Mouse (Mus musculus): ENCODE measurements at regions not wholly inside any gene's neighbourhood (a gene's known extent, or its start where the extent isn't known, plus 50 kb on each side); places are given as distances from the start of the nearest gene placed in this dataset.
A peak's percentile ranks its signal among the peaks of the same experiment; 100 is the strongest.

GRCm38 (mm10) chr15:7459992-7460820, 62.0 kb upstream of the Egflam start:
- Histone ChIP-seq H3K4me3 (ENCODE audit: low read depth, low read length) (no peak overlapping the region), H3K9me3 (ENCODE audit: control insufficient read depth, low read length) (no peaks in the 10 kb centered on the region), H3K4me1 (ENCODE audit: control insufficient read depth, insufficient read depth, low read length) (no peaks in the 10 kb centered on the region), H3K36me3 (ENCODE audit: control insufficient read depth, insufficient read depth, low read length) (no peaks in the 10 kb centered on the region), H3K4me2 (no peak overlapping the region), H3K27me3 (ENCODE audit: control insufficient read depth, insufficient read depth, low read length) (no peaks in the 10 kb centered on the region), H3K27ac (ENCODE audit: low read depth, low read length) (no peak overlapping the region), H3K9ac (ENCODE audit: low read length) (no peak overlapping the region)
- peak; percentile 70 for ATAC-seq (ENCODE audit: low FRiP score)
- 35% methylated on average over 9 of the region's 9 CpGs for WGBS
- peak; percentile 90 for DNase-seq (ENCODE audit: low spot score, missing footprints)

DNA sequence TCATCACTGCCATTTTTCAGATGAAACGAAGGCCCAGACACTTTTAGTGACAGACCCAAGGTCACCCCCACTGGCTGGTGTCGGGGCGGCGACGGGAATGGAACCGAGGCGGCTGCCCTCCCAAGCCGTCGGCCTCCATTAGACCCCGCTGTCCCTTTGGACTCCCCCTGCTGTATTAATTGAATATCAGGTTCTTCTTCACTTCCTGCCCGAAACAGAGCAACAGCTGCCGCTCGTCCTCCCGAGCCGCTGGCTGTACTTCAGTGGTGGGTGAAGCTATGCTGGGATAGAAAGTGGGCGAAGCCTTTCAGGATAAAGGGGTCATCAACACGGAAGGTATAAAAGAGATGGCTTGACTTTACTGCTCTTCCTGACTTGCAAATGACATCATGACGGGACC, 64.4 kb upstream of the Egflam start:
- DNase-seq (ENCODE audit: low spot score, missing footprints) (no peak), ATAC-seq (ENCODE audit: low FRiP score) (no peak)
- Histone ChIP-seq H3K9me3 (ENCODE audit: control insufficient read depth, low read length) (no peaks in the 10 kb centered on the region), H3K4me3 (ENCODE audit: low read depth, low read length) (no peak overlapping the region), H3K4me1 (ENCODE audit: control insufficient read depth, insufficient read depth, low read length) (no peaks in the 10 kb centered on the region), H3K27ac (ENCODE audit: low read depth, low read length) (no peak overlapping the region), H3K27me3 (ENCODE audit: control insufficient read depth, insufficient read depth, low read length) (no peaks in the 10 kb centered on the region), H3K36me3 (ENCODE audit: control insufficient read depth, insufficient read depth, low read length) (no peaks in the 10 kb centered on the region), H3K4me2 (no peak overlapping the region), H3K9ac (ENCODE audit: low read length) (no peak overlapping the region)
- WGBS: 85% methylated on average over 18 of the region's 18 CpGs

DNA sequence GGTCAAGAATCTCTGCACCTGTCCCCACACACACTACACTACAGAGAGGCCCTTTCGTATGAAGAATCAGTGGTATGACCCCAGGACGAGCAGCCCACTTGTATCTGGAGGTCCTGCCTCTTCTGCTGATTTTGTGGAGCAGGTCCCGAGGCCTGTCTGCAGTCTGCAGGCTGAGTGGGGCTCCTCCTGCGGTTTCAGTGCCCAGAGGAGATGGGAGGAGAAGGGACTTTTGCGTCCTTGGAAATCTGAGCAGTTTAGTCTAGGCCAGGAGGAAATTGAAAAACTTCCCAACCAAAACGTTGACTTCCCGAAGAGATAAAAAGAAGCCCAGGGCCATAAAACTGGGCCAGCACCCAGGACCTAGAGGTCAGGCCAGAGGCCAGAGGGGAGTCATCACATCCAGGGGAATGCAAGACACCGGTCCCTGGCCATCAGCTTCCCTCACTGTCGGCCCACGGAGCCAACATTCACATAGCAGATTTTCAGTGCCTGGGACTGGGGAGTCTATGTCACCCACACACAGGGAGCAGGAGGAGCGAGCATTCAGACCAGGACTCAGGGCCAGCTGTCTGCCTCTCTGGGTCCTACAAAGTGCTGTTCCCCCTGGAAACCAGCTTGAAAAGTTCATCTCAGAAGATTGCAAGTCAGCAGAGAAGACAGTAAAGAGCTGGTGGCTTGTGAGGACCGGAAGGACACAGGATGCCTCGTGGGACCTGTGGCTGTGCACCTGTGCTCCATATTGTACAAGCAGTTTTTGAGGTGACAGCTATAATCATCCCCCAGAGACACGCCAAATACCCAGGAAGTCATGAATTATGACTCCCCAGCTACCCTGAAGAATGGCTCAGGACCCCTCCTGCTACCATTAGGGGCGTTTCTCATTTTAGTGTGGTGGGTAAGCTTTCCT, 65.5 kb upstream of the Egflam start:
- Histone ChIP-seq H3K9ac (ENCODE audit: low read length) (no peak overlapping the region), H3K4me3 (ENCODE audit: low read depth, low read length) (no peak overlapping the region), H3K27me3 (ENCODE audit: control insufficient read depth, insufficient read depth, low read length) (no peaks in the 10 kb centered on the region)

GRCm38 (mm10) chr15:7480211-7480610, 82.0 kb upstream of the Egflam start:
- H3K27me3 ChIP-seq (ENCODE audit: control insufficient read depth, insufficient read depth, low read length): 0 out of 2 replicates have a peak, but pooled peaks cover 2% of the 10 kb centered on the region
- no peak overlapping the region for H3K9ac ChIP-seq (ENCODE audit: low read length)
- no peaks in the 10 kb centered on the region for H3K9me3 ChIP-seq (ENCODE audit: control insufficient read depth, low read length)
- H3K36me3 ChIP-seq (ENCODE audit: control insufficient read depth, insufficient read depth, low read length): no peaks in the 10 kb centered on the region
- DNase-seq (ENCODE audit: low spot score, missing footprints): no peak
- no peak overlapping the region for H3K4me3 ChIP-seq (ENCODE audit: low read depth, low read length)
- H3K27ac ChIP-seq (ENCODE audit: low read depth, low read length): no peak overlapping the region
- H3K4me2 ChIP-seq: no peak overlapping the region
- H3K4me1 ChIP-seq (ENCODE audit: control insufficient read depth, insufficient read depth, low read length): no peaks in the 10 kb centered on the region
- 15% methylated on average over 11 of the region's 11 CpGs for WGBS
- no peak for ATAC-seq (ENCODE audit: low FRiP score)

More for the DNA sequence above, 65.5 kb upstream of the Egflam start:
- no peak overlapping the region for H3K4me2 ChIP-seq
- WGBS: 86% methylated on average over 15 of the region's 15 CpGs
- H3K9me3 ChIP-seq (ENCODE audit: control insufficient read depth, low read length): no peaks in the 10 kb centered on the region
- H3K27ac ChIP-seq (ENCODE audit: low read depth, low read length): no peak overlapping the region
- ATAC-seq (ENCODE audit: low FRiP score) (no peak), DNase-seq (ENCODE audit: low spot score, missing footprints) (no peak)
- no peaks in the 10 kb centered on the region for H3K4me1 ChIP-seq (ENCODE audit: control insufficient read depth, insufficient read depth, low read length)
- no peaks in the 10 kb centered on the region for H3K36me3 ChIP-seq (ENCODE audit: control insufficient read depth, insufficient read depth, low read length)

- H3K4me2 ChIP-seq: no peak overlapping the region
- H3K27ac ChIP-seq (ENCODE audit: low read depth, low read length): no peak overlapping the region
- 50% methylated on average over 5 of the region's 5 CpGs for WGBS
- H3K4me3 ChIP-seq (ENCODE audit: low read depth, low read length): no peak overlapping the region
- ATAC-seq (ENCODE audit: low FRiP score) (no peak), DNase-seq (ENCODE audit: low spot score, missing footprints) (no peak)
- no peaks in the 10 kb centered on the region for H3K4me1 ChIP-seq (ENCODE audit: control insufficient read depth, insufficient read depth, low read length)
- no peaks in the 10 kb centered on the region for H3K9me3 ChIP-seq (ENCODE audit: control insufficient read depth, low read length)
- no peak overlapping the region for H3K9ac ChIP-seq (ENCODE audit: low read length)
- no peaks in the 10 kb centered on the region for H3K36me3 ChIP-seq (ENCODE audit: control insufficient read depth, insufficient read depth, low read length)
- 0 out of 2 replicates have a peak, but pooled peaks cover 2% of the 10 kb centered on the region for H3K27me3 ChIP-seq (ENCODE audit: control insufficient read depth, insufficient read depth, low read length)
Measured at GRCm38 (mm10) chr15:7480792-7481210, 82.6 kb upstream of the Egflam start.

DNA sequence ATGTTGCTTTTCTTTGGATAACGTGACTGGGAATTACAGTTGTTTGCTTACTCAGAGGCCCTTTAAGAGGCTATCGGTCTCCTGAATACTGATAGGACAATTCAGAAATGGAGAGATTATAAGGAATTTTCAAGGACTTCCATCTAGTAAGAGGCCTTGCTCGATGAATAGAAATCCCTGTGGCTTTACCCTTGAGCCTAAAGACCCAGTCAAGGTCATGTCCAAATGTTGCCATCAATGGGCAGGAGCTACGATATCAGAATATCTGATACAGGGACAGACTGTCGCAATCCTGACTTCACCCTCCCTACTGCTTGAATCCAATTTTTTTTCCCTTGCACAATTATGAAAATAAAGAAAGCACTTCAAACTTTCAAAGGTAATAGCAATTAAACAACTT, 85.5 kb upstream of the Egflam start:
- Histone ChIP-seq H3K9me3 (ENCODE audit: control insufficient read depth, low read length) (no peaks in the 10 kb centered on the region), H3K4me2 (no peak overlapping the region), H3K36me3 (ENCODE audit: control insufficient read depth, insufficient read depth, low read length) (no peaks in the 10 kb centered on the region), H3K27ac (ENCODE audit: low read depth, low read length) (no peak overlapping the region), H3K4me3 (ENCODE audit: low read depth, low read length) (no peak overlapping the region), H3K4me1 (ENCODE audit: control insufficient read depth, insufficient read depth, low read length) (no peaks in the 10 kb centered on the region), H3K27me3 (ENCODE audit: control insufficient read depth, insufficient read depth, low read length) (0 out of 2 replicates have a peak, but pooled peaks cover under 1% of the 10 kb centered on the region), H3K9ac (ENCODE audit: low read length) (no peak overlapping the region)
- ATAC-seq (ENCODE audit: low FRiP score) (no peak), DNase-seq (ENCODE audit: low spot score, missing footprints) (no peak)
- 79% methylated on average over 5 of the region's 5 CpGs for WGBS

GRCm38 (mm10) chr15:7491091-7491490, 92.9 kb upstream of the Egflam start:
- ATAC-seq (ENCODE audit: low FRiP score): no peak
- no peak overlapping the region for H3K4me2 ChIP-seq
- H3K9me3 ChIP-seq (ENCODE audit: control insufficient read depth, low read length): no peaks in the 10 kb centered on the region
- no peak for DNase-seq (ENCODE audit: low spot score, missing footprints)
- H3K9ac ChIP-seq (ENCODE audit: low read length): no peak overlapping the region
- no peak overlapping the region for H3K4me3 ChIP-seq (ENCODE audit: low read depth, low read length)
- peaks cover 5% of the 10 kb centered on the region; the same call in 1 of the 2 replicates for H3K4me1 ChIP-seq (ENCODE audit: control insufficient read depth, insufficient read depth, low read length)
- no peaks in the 10 kb centered on the region for H3K36me3 ChIP-seq (ENCODE audit: control insufficient read depth, insufficient read depth, low read length)
- 88% methylated on average over 7 of the region's 7 CpGs for WGBS
- H3K27ac ChIP-seq (ENCODE audit: low read depth, low read length): no peak overlapping the region
- H3K27me3 ChIP-seq (ENCODE audit: control insufficient read depth, insufficient read depth, low read length): no peaks in the 10 kb centered on the region

- DNase-seq (ENCODE audit: low spot score, missing footprints) (no peak), ATAC-seq (ENCODE audit: low FRiP score) (no peak)
- no peaks in the 10 kb centered on the region for H3K27me3 ChIP-seq (ENCODE audit: control insufficient read depth, insufficient read depth, low read length)
- no peaks in the 10 kb centered on the region for H3K9me3 ChIP-seq (ENCODE audit: control insufficient read depth, low read length)
- H3K4me3 ChIP-seq (ENCODE audit: low read depth, low read length): no peak overlapping the region
- H3K36me3 ChIP-seq (ENCODE audit: control insufficient read depth, insufficient read depth, low read length): no peaks in the 10 kb centered on the region
- H3K9ac ChIP-seq (ENCODE audit: low read length): no peak overlapping the region
- peaks cover 5% of the 10 kb centered on the region; the same call in 1 of the 2 replicates for H3K4me1 ChIP-seq (ENCODE audit: control insufficient read depth, insufficient read depth, low read length)
- WGBS: 89% methylated on average over 10 of the region's 10 CpGs
- no peak overlapping the region for H3K27ac ChIP-seq (ENCODE audit: low read depth, low read length)
- no peak overlapping the region for H3K4me2 ChIP-seq
Measured at GRCm38 (mm10) chr15:7493126-7493669, 95.0 kb upstream of the Egflam start.
